Mouse (Mus musculus) lung, embryonic 16.5 days (tissue): ENCODE data around the gene Sbno2. TPM values are rescaled to one million over a fixed set of nuclear protein-coding genes. Genes with fewer than 3 reads are reported as not detected.

Experiments
- ATAC-seq: fragments of 200-750 bp; cut with Nextera tagmentation; 2 replicates; pipeline ENCODE4 v1.8.0; 2017; ENCODE audit warnings: low read depth, mild to moderate bottlenecking, moderate library complexity
- H3K27ac ChIP-seq: fragments of 300-500 bp; sonication (generic); 2 replicates; pipeline ENCODE4 v1.5.1; 2014; ENCODE audit warnings: mild to moderate bottlenecking, control low read depth, low read length
- H3K27me3 ChIP-seq: fragments of 300-500 bp; sonication (generic); 2 replicates; pipeline ENCODE4 v1.6.1; 2014; ENCODE audit warnings: low read depth, low read length, mixed read lengths; ENCODE audit not compliant: control insufficient read depth, insufficient read depth
- H3K36me3 ChIP-seq: fragments of 300-500 bp; sonication (generic); 2 replicates; pipeline ENCODE4 v1.6.1; 2014; ENCODE audit warnings: low read length; ENCODE audit not compliant: control insufficient read depth, insufficient read depth
- H3K4me1 ChIP-seq: fragments of 300-500 bp; sonication (generic); replicated peaks from 2 replicates; pipeline ENCODE4 v1.6.1; 2014; ENCODE audit warnings: low read length, mixed read lengths; ENCODE audit not compliant: control insufficient read depth, insufficient read depth
- H3K4me2 ChIP-seq: fragments of 300-500 bp; sonication (generic); 2 replicates; pipeline ENCODE4 v1.6.1; 2014; ENCODE audit warnings: low read depth, low read length, control low read depth
- H3K4me3 ChIP-seq: fragments of 300-500 bp; sonication (generic); 2 replicates; pipeline ENCODE4 v1.5.1; 2014; ENCODE audit warnings: mild to moderate bottlenecking, low read length, control low read depth
- H3K9ac ChIP-seq: fragments of 300-500 bp; sonication (generic); 2 replicates; pipeline ENCODE4 v1.6.1; 2014; ENCODE audit warnings: low read length, control low read depth
- H3K9me3 ChIP-seq: fragments of 300-500 bp; sonication (generic); 2 replicates; pipeline ENCODE4 v1.6.1; 2016; ENCODE audit warnings: low read length; ENCODE audit not compliant: control insufficient read depth
- WGBS: fragments of 180-500 bp; shearing (Covaris S2); extraction: QIAGEN DNeasy Blood & Tissue Kit; methylation state at CpG from one replicate; pipeline ENCODE4 v1.1.7; 2014; 5-methylcytosine and 5-hydroxymethylcytosine counted together
- polyA plus RNA-seq: library from polyadenylated mRNA; unstranded; fragments of >200 nt; fragmentation: Nextera tagmentation; extraction: Ambion mirVana; gene quantifications from 2 replicates; pipeline ENCODE4 v1.2.1, GENCODE M21; 2015

Sbno2 gene
- polyA plus RNA-seq, 1 experiment from 2014 or later: 18.7 TPM

GRCm38 (mm10) chr10:80130403-80131031 is 25.1 kb upstream of the Sbno2 start:
- WGBS: 69% methylated on average over 18 of the region's 18 CpGs
- peaks cover 4% of the 10 kb centered on the region; the same call in 1 of the 2 replicates for H3K4me1 ChIP-seq
- H3K4me2 ChIP-seq: no peak overlapping the region
- no peaks in the 10 kb centered on the region for H3K9me3 ChIP-seq
- H3K36me3 ChIP-seq: peaks cover 52% of the 10 kb centered on the region
- no peak overlapping the region for H3K4me3 ChIP-seq
- no peak overlapping the region for H3K27ac ChIP-seq
- ATAC-seq: no peak
- peaks cover 4% of the 10 kb centered on the region; the same call in 1 of the 2 replicates for H3K27me3 ChIP-seq
- no peak overlapping the region for H3K9ac ChIP-seq

GRCm38 (mm10) chr10:80129846-80130245 is 24.5 kb upstream of the Sbno2 start:
- no peak overlapping the region for H3K4me2 ChIP-seq
- no peak overlapping the region for H3K27ac ChIP-seq
- peaks cover 49% of the 10 kb centered on the region for H3K36me3 ChIP-seq
- WGBS: 86% methylated on average over 9 of the region's 9 CpGs
- ATAC-seq: no peak
- H3K4me3 ChIP-seq: no peak overlapping the region
- H3K9me3 ChIP-seq: no peaks in the 10 kb centered on the region
- peaks cover 4% of the 10 kb centered on the region; the same call in 1 of the 2 replicates for H3K4me1 ChIP-seq
- H3K27me3 ChIP-seq: no peaks in the 10 kb centered on the region
- H3K9ac ChIP-seq: no peak overlapping the region

DNA sequence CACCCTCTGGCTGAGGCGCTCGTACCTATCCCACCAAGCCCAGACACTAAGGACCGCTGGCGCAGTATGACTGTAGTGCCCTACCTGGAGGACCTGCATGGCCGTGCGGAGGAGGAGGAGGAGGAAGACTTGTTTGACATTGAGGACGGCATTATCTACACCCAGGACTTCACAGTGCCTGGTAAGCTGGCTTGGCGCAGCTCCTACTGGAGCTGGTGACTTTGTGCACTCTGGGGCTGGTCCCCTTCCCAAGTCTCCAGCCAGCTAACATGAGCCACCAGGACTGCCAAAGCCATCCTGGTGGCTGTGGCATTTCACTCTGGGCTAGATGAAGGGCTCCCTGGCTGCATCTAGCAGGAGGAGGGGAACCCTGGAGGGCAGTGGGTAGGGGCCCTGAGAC is 22.5 kb upstream of the Sbno2 start:
- Histone ChIP-seq H3K9ac (no peak overlapping the region), H3K4me2 (no peak overlapping the region), H3K9me3 (no peaks in the 10 kb centered on the region), H3K27me3 (no peaks in the 10 kb centered on the region), H3K4me1 (no peaks in the 10 kb centered on the region; the same call in 1 of the 2 replicates), H3K36me3 (peaks cover 51% of the 10 kb centered on the region), H3K4me3 (no peak overlapping the region), H3K27ac (no peak overlapping the region)
- no peak for ATAC-seq
- 93% methylated on average over 8 of the region's 8 CpGs for WGBS

DNA sequence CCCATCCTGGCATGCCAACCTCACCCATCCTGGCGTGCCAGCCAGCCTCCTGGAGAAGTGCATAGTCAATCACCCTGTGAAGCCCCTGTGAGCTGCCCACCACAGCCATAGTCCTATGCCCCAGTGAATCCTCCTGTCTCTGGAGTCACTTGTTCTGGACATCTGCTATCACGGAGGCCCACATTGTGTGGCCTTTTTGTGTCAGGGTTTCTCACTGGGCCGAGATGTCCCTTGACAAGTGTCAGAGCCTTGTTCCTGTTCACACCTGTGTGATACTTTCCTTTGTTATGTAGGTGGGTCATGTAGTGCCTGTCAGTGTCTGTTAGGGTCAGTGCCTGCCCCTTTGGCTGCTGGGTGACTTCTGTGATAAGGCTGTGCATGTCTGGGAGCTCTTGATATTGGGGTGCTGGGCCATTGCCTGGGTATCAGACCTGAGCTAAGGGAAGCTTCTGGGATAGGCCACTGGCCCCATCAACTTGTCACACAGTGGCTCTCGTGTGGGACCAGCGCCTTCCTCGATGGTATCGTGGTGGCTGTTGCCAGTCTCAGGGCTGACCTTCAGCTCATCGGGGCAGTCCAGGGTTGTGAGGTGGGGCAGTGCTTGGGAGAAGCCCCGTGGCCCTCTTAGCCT is 18.7 kb upstream of the Sbno2 start:
- ATAC-seq: no peak
- Histone ChIP-seq H3K4me1 (peaks cover 3% of the 10 kb centered on the region), H3K4me3 (no peak overlapping the region), H3K27ac (no peak overlapping the region), H3K4me2 (no peak overlapping the region), H3K36me3 (peaks cover 40% of the 10 kb centered on the region), H3K9ac (no peak overlapping the region), H3K27me3 (no peaks in the 10 kb centered on the region), H3K9me3 (no peaks in the 10 kb centered on the region)
- WGBS: 87% methylated on average over 9 of the region's 9 CpGs

DNA sequence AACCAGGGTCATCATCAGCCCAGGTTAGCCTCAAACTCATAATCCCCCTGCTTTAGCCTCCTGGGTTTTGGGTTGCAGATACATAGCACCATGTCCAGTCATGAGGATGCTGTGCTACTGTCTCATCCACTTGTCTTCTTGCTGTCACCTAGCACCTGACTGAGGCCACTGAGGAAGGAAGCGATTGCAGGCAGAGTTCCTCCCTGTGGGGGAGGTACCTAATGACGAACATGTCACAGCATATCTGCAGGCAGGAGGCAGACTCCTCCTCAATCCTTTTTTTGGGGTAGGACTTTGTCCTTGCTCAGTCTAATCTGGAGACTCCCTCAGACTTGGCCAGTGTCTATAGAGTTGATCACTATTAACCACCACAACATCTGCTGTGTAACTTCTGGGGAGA is 16.3 kb upstream of the Sbno2 start:
- WGBS: 87% methylated on average over 2 of the region's 2 CpGs
- Histone ChIP-seq H3K9me3 (no peaks in the 10 kb centered on the region), H3K4me3 (no peak overlapping the region), H3K27me3 (no peaks in the 10 kb centered on the region), H3K4me2 (no peak overlapping the region), H3K36me3 (peaks cover 21% of the 10 kb centered on the region), H3K4me1 (peaks cover 15% of the 10 kb centered on the region), H3K9ac (no peak overlapping the region), H3K27ac (no peak overlapping the region)
- ATAC-seq: no peak

GRCm38 (mm10) chr10:80120146-80120545 is 14.8 kb upstream of the Sbno2 start:
- Histone ChIP-seq H3K4me2 (no peak overlapping the region), H3K4me1 (peaks cover 15% of the 10 kb centered on the region), H3K27ac (no peak overlapping the region), H3K9me3 (no peaks in the 10 kb centered on the region), H3K36me3 (peaks cover 15% of the 10 kb centered on the region), H3K9ac (no peak overlapping the region), H3K4me3 (no peak overlapping the region), H3K27me3 (no peaks in the 10 kb centered on the region)
- WGBS: 66% methylated on average over 2 of the region's 2 CpGs
- ATAC-seq: no peak

- Histone ChIP-seq H3K4me3 (peak overlapping the region; percentile 14; the same call in 1 of the 2 replicates), H3K27me3 (no peaks in the 10 kb centered on the region), H3K9me3 (no peaks in the 10 kb centered on the region), H3K9ac (no peak overlapping the region), H3K36me3 (peaks cover 15% of the 10 kb centered on the region), H3K4me1 (peaks cover 21% of the 10 kb centered on the region), H3K4me2 (peak overlapping the region; percentile 84; the same call in 1 of the 2 replicates), H3K27ac (no peak overlapping the region; the same call in 1 of the 2 replicates)
- WGBS: 54% methylated on average over 6 of the region's 6 CpGs
- no peak for ATAC-seq
Measured at GRCm38 (mm10) chr10:80118552-80118951, 13.2 kb upstream of the Sbno2 start.

DNA sequence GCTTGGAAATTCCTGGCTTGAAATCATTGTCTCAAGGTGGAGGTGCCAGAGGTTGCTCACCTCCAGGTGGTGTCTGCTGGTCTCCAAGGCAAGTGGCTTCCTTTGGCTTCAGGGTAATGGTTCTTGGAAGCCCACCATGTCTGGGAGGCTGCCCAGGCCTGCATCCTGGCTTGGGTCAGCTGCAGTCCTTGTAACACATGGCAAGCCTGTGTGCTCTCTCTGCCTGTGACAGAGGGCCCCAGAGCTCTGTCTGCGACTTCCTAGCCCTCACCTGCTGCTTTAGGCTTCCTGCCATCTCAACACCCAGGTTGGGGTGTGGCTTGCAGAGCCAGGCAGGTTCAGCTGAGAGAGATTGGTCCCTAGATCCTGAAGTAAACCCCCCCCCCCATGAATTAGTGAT is 12.4 kb upstream of the Sbno2 start:
- H3K27me3 ChIP-seq: no peaks in the 10 kb centered on the region
- no peaks in the 10 kb centered on the region for H3K9me3 ChIP-seq
- no peak for ATAC-seq
- H3K4me2 ChIP-seq: peak overlapping the region; percentile 84
- H3K36me3 ChIP-seq: peaks cover 12% of the 10 kb centered on the region
- 8% methylated on average over 1 of the region's 1 CpGs for WGBS
- H3K9ac ChIP-seq: peak overlapping the region; percentile 95
- peaks cover 21% of the 10 kb centered on the region for H3K4me1 ChIP-seq
- H3K4me3 ChIP-seq: peak overlapping the region; percentile 88
- 0 out of 2 replicates have a peak overlapping the region, but pooled peaks have one; percentile 7 for H3K27ac ChIP-seq

GRCm38 (mm10) chr10:80116927-80117691 is 11.7 kb upstream of the Sbno2 start:
- Histone ChIP-seq H3K9me3 (no peaks in the 10 kb centered on the region), H3K9ac (peak overlapping the region; percentile 95), H3K4me2 (peak overlapping the region; percentile 84), H3K27me3 (no peaks in the 10 kb centered on the region), H3K27ac (peak overlapping the region; percentile 71), H3K4me1 (peaks cover 21% of the 10 kb centered on the region), H3K36me3 (peaks cover 12% of the 10 kb centered on the region), H3K4me3 (peak overlapping the region; percentile 88)
- 2% methylated on average over 29 of the region's 30 CpGs for WGBS
- no peak for ATAC-seq
